Mouse (Mus musculus) right cerebral cortex, postnatal 4 days (tissue): ENCODE results near the gene Nab2.
"Not testable (repeated sequence)": the region's sequence is repeated elsewhere in the genome, so short reads cannot be mapped to it uniquely, and the experiment has no call there.

Source experiments
- DNase-seq: peaks from one replicate; pipeline ENCODE4 v3.0.0-alpha.2; 2022

Gene Nab2

DNA sequence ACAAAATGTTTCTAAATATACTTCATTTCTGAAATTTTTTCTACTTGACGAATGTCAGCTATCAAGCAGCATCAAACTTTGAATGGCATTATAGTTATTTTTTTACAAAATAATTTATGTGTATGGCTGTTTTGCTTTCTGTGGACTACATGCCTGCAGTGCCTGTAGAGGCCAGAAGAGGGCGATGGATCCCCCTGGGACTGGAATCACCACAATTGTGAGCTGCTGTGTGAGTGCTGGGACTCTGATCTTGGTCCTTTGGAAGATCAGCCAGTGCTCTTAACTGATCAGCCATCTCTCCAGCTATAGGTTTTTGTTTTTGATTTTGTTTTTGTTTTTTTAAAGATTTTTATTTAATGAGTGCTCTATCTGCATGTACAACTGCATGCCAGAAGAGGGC, 2.9 kb upstream of the Nab2 start:
- no peak for DNase-seq

- DNase-seq: no peak
Measured at GRCm38 (mm10) chr10:127670185-127670584, 1.8 kb upstream of the Nab2 start.

DNA sequence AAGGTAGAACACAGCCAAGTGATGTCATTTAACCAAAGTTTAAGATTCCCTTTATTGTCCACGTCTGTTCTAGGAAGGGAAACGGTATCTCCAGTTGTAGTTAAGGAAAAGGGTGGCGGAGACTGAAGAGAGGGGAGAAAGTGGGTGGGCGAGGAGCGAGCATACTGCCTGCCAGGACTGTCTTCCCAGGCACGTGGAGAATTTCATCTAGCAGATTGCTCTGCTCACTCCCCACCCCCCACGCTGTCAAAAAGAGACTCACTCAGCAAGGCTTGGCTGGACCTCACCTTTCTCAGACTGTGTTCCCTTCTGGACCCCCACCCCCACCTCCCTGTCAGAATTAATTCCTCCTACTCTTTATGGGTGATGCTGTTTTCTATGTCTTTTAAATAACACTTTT, 802 bp upstream of the Nab2 start:
- peak; percentile 56 for DNase-seq

- DNase-seq: peak; percentile 59
Measured at GRCm38 (mm10) chr10:127667269-127668092, 887 bp downstream of the Nab2 start.

GRCm38 (mm10) chr10:127666501-127667268, 1.7 kb downstream of the Nab2 start, which contains the start of gene Nemp1:
TSS of gene Nemp1 (plus strand) at chr10:127666901.
- DNase-seq: peak; percentile 58

- DNase-seq: no peak
Measured at GRCm38 (mm10) chr10:127665366-127666181, 2.8 kb downstream of the Nab2 start.

GRCm38 (mm10) chr10:127664891-127665290, 3.5 kb downstream of the Nab2 start:
- no peak for DNase-seq

GRCm38 (mm10) chr10:127664166-127664565, 4.2 kb downstream of the Nab2 start:
- no peak for DNase-seq

- no peak for DNase-seq
Measured at GRCm38 (mm10) chr10:127663590-127663989, 4.8 kb downstream of the Nab2 start.

- no peak for DNase-seq
Measured at GRCm38 (mm10) chr10:127662666-127663253, 5.6 kb downstream of the Nab2 start.

- DNase-seq: peak; percentile 60
Measured at GRCm38 (mm10) chr10:127661915-127662663, 6.3 kb downstream of the Nab2 start.

DNA sequence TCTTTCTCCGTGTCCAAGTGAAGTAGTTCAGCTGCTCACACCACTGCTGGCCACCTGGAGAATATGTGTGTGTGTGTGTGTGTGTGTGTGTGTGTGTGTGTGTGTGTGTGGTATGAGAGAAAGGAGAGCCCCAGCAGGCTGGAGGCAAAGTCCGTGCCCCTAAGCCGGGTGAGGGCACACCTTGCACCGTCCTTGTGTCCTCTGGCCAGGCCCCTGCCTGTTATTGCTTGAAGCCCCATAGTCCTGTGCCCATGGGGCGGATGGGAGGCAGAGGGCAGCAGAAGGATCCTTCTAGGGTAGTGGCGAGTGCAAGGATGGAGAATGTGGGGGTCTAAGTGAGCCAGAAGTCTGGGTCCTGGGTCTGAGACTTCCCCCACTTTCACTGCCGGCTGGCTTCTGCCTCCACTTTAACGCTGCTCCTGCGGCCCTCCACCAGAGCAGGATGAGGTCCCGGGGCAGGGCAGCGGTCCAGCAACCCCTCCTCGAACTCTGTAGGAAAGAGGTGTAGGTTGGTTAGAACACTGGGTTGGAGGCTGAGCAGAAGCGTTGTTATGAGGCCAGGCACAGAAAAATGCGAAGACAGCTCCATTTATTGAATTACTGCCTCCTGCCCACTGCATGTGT, 7.0 kb downstream of the Nab2 start:
- no peak for DNase-seq

- DNase-seq: no peak
Measured at GRCm38 (mm10) chr10:127659551-127659950, 8.8 kb downstream of the Nab2 start.

DNA sequence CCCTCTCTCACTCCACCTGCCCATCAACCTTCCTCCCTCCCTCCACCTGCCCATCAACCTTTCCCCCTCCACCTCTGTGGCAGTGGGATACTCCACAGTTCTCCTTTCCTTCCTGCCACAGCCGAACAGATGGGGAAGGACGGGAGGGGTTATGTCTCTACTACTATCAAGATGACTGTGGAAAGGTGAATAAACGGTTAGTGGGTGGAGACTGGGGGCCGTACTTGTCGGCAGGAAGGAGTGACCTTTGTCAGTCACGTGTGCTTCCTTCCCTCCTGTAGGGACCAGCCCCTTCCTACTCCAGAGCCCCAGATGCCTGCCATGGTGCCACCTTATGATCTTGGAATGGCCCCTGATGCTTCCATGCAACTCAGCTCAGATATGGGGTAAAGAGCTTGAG, 10.3 kb downstream of the Nab2 start:
- DNase-seq: no peak

GRCm38 (mm10) chr10:127657617-127658016, 10.8 kb downstream of the Nab2 start:
- DNase-seq: not testable (repeated sequence)

DNA sequence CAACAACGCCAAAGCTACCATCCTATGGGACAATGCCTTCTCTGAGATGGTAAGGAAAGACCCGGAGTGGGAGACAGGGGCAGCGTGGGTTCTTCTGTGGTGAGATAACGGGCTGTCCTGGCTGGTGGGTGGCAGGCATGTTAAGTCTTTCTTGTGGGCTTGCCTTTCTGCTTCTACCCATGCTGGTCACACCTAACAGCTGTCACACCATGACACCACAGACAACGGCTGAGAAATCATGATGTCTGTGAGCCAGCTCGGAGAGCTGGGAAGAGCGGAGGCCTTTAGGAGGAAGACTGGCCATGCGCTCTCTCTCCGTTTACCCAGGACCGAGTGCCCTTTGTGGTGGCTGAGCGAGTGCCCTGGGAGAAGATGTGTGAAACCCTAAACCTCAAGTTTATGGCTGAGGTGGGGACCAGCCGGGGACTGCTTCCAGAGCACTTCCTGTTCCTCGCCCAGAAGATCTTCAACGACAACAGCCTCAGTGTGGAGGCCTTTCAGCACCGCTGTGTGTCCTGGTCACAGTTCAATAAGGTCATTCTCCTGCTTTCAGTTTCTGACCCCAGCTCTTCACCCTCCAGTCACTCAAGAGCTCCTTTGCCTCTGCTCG, 13.3 kb downstream of the Nab2 start:
- DNase-seq: no peak

GRCm38 (mm10) chr10:127652906-127653638, 15.3 kb downstream of the Nab2 start:
- DNase-seq: no peak

- DNase-seq: no peak
Measured at GRCm38 (mm10) chr10:127645791-127646190, 22.6 kb downstream of the Nab2 start.

DNA sequence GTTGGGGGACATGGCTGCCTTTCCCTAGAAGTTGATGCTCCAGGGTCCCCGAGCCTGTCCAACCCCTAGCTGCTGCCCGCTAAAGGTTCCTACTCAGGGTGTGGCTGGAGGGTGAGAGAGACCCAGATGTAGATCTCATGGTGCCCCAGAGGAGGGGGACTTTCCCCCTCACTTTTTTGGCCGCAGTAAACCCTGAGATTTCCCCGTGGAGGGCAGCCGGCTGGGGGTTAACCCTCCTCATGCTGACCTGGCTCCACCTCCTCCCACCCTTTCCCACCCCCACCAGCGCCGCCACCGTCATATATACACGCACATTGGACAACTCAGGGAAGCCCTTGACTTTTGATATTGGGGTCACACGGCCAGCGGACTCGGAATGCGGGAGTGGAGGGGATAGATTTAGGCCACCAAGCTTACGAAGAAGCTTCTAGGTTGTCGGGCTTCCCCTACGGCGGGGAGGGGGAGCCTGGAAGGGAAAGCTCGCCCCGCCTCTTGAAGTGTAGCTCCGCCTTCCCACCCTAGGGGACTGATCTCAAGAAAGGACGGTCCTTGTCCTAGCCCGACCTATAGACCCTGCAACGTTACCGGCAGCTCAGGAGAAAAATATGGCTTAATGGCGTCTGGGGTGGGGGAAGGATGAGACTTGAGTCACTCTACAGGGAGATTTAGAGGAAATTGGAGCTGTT, 24.7 kb downstream of the Nab2 start:
- peak; percentile 16 for DNase-seq
